Mouse (Mus musculus) heart, adult 11 months (tissue): ENCODE results near the gene Ebf1.

Experiments used
- DNase-seq: peaks from one replicate; pipeline ENCODE4 v3.0.0; 2022

Ebf1 gene

DNA sequence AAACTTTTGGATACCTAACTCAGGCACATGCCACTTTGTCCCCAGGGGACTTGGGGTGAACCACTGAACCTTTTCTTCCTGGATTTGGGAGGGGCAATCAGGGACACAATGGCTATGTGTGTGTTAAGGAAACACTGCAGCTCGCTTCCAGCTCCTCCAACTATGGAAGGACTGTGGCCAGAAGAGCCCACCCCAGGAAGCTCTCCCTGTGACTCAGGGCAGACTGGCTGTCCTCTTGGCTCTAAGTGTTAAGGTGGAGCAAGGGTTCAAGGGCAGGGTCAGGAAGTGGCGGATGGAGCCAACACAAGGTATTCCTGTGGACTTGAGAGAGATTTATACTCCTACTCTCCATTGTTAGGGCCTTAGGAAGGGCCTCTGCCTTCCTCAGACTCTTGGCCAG, 358.0 kb downstream of the Ebf1 start:
- DNase-seq, result peak; percentile 99

DNA sequence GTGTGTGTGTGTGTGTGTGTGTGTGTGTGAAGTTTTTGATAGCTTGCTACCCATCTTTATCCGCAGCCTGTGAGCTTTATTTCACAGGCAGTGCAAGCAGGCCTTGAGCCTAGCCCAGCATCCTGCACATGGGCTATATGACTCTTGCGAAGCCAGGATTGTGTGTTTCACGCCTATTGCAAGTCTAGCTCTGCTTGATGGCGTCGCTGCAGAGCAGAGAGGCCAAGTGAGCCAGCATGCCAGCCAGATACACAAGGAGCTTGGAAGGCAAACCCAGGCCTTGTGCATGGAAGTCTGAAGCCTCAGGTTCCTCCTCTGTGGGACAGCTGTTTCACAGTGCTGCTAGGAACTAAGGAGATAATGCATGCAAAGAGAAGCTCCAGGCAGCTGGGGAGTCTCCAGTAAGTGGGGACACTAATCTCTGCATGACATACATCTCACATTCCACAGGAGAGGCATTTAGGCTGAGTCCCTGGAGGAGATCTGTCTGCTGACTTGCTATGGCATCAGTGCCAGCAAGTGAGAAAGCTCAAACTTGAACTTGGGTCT, 359.2 kb downstream of the Ebf1 start:
- peak; percentile 84 for DNase-seq

- peak; percentile 60 for DNase-seq
These were observed 360.8 kb downstream of the Ebf1 start for GRCm38 (mm10) chr11:44977921-44978397.

DNA sequence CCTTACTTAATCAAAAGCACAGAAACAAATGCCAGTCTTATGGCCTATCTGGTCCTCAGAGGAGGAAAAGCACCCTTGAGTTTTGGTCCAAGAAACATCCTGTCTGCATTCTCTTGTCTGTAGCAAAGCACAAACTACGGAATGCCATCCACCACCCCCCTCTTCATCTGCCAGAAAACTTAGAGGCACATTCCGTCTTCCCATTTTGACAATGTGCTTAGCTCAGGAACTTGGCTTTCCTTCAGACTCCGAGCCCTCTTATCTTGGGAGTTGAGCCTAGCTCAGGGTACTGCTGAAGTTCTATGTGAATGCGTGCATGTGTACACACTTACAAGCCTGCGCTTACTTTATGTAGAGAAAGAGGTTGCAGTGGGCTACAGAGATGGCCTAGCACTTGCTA, 362.3 kb downstream of the Ebf1 start:
- peak; percentile 90 for DNase-seq

DNA sequence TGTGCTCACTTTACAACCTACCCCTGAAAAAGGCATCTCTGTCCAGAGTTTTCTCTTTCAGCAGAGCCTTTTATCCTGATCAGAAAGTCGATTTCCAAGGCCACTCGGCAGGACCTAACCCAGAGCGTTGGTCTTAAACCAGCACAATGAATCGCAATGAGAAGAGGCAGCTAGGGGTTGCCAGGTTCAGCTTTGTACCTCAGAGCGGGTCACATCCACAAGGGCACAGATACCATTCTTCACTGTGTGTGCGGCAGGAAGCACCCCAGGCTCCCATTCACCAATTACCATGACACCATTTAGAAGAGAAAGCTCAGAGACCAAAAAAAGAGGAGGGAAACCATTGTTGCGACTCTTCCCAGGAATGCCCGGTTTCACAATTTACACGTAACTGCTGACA, 365.1 kb downstream of the Ebf1 start:
- peak; percentile 87 for DNase-seq

- DNase-seq, result peak; percentile 64
These were observed 366.8 kb downstream of the Ebf1 start for GRCm38 (mm10) chr11:44983961-44984360.

DNA sequence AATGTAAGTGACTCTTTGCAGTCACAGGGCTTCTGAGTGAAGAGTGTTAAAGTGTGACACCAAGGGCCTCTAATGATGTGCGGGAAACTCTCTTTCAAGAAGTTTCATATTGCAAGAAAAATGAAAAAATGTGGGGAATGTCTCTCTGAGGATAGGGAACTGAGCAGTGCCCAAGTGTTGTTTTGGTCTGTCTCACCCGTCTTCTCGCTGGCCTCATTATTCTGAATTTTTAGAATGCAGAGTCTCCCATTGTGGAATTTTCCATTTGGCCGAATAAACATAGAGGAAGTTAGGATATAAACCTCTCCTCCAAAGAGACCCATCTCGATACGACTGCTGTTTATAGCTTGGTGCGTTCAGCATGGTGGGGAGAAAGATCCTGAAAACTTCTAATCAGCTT, 367.3 kb downstream of the Ebf1 start:
- peak; percentile 63 for DNase-seq

GRCm38 (mm10) chr11:44987796-44988195, 370.7 kb downstream of the Ebf1 start:
- DNase-seq, result peak; percentile 85

DNA sequence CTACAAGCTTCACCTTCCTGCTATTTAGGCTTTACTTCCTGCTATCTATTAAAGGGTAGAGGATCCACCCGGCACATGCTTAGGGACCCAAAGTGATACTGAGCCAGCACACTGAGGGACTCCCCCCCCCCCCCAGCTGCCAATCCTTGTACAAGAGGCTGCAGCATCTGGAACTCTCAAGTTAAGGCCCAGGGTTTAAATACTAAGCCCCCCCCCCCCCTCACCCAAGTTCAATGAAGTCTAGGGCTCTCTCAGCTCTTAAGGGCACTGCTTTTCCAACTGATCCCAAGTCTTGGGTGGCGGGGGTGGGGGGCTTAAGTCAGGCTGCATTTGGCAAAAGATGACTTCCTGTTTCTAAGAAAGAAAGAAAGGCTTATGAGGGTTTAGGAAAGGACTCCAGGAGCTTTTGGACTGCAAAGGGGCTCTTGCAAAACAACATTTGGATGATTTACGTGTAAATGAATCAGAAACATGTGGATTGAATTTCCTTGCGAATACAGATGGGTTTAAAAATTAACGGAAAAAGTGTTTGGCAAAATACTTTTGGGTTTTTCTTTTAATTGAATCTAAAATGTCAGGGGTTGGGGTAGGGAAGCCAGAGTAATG, 385.7 kb downstream of the Ebf1 start:
- peak; percentile 73 for DNase-seq

DNA sequence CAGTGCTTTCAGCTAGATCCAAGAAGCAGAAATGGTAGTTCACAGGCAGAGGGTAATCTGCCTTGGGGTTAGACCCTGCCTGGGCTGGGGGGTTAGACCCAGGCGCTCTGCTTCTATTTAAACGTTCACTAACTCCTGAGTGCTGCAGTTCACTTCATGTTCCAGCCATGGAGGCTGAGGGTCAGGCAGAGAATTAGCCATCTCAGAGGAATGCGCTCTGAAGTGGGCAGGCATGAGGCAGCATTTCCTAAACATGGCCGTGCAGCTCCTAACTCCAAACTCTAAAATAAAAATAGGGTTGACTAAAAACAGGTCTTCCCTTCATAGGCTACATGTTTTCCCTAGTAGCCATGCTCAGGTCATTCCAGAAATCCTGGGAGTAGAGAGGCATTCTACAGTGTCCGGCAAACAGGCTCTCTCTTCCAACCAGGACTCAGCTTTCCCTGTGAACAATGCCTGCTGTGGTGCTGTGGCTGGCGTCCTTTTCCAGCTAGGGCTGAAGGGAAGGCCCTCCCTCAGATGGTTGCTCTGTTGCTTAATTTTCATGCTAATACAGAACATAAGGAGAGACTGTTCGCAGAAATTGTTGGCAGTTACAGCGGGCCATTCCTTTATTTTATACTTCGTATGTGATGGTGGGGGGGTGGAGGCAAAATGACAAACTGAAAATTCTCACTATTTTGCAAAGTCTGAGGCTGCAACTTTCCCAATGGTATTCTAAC, 386.8 kb downstream of the Ebf1 start:
- DNase-seq, result peak; percentile 90

GRCm38 (mm10) chr11:45007311-45007710, 390.2 kb downstream of the Ebf1 start:
- peak; percentile 66 for DNase-seq

DNA sequence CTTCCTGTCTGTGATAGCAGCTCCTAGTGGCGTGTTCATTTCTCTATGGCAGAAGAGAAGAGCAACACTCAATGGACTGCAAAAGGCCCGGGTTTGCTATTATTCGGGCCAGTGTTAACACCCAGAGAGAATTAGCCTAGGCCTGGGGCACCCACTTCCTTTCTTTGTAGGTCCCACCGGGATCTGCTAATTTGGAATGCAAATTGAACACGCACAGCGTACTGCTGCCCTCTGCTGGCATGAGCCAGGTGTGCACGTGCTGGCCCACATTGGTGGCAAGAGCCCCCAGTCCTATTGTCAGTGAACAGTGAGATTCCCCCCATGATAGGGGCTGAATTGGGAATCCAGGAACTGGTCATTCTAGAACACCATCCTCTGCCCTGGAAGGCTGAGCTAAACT, 391.0 kb downstream of the Ebf1 start:
- DNase-seq, result peak; percentile 96

DNA sequence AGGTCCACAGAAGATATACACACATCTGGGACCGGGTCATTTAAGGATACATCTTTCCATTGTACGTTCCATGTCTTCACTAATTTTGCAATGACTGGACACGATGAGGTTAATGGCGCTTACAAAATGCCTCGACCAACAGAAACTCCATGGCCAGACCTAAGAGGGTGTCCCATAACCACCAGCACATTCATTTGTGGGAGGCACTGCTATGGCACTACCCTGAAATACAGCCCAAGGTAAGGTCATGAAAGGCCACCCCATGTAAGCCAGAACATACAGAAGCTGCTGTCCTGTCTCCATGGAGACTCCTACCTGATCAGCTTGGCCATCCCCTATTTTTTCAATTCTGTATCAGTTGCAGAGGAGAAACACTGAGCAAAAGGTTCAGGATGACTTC, 391.6 kb downstream of the Ebf1 start:
- peak; percentile 91 for DNase-seq

DNA sequence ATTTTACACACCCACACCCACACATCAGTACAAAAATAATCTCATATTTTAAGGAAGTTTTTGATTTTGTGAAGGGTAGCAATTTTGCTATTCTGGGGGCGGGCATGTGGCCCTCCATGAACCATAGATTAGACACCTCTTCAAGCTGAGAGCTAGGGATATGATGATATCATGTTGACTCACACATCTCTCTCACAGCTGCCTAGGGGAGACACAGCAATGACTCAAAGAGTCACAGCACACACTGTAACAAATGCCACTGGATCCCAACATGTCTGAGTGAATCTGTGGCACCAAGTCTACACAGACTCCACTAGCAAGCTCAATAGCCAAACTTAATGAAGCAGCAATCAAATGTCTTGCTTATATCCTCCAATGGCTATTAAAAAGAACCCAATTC, 395.0 kb downstream of the Ebf1 start:
- peak; percentile 44 for DNase-seq

DNA sequence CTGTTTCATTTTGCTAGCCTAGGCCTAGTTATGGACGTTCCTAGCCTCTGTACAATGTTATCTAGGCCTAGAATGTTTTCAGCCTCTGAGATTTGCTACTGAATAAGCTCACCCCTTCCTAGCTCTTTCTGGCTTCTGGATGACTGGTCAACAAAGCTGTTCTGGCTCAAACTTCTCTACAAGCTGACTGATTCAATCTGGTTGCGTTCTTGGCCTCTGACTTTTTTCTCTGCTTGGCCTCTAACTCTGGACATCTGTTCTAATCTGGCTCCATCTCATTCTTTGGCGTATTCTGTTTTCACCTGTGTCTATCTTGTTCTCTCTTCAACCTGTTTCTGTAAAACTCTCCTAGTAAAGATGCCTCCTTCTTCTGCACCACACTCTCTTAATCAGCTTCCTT, 400.4 kb downstream of the Ebf1 start:
- DNase-seq, result peak; percentile 92

- DNase-seq, result no peak
These were observed 408.9 kb downstream of the Ebf1 start for GRCm38 (mm10) chr11:45026012-45026411.

- DNase-seq, result peak; percentile 92
These were observed 409.6 kb downstream of the Ebf1 start for GRCm38 (mm10) chr11:45026674-45027073.

GRCm38 (mm10) chr11:45027076-45027475, 410.0 kb downstream of the Ebf1 start:
- no peak for DNase-seq

DNA sequence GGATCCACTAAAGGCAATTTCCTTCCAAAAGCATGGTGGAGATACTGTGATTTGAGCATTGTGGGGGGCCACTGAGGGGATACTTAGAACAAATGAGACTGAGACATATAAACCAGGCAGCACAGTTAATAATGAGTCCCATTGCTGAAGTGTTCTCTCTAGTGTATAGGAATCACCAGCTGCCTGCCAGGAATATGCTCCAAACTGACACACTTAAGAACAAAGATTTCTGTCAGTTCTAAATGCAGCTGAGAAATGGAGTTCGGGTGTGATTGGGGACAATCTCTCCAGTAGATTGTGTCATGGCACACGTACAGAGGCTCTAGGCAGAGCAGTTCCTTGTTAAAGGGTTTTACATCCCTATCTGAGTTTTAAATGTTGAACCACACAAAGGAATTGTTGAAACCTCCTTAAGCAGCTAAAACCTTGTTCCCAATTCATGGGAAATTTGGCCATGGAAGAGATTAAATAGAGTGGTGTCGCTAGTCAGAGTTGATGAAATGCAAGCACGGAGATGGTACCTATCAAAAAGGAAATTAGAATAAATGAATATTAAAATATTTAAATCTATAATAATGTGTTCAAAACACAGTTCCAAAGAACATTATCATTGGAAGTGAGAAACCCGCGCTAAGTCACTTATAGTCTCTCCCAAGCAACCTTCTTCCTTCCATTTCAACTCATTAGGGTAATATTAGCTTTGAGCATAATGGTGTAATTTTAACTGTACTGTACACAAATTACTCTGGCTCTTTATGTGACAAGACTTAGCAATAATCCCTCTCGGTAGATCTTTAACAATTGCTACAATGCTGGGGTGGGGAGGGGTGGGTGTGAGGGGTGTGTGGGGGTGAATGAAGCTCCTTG, 438.9 kb downstream of the Ebf1 start:
- no peak for DNase-seq
